Mouse (Mus musculus): ENCODE results near the gene Fkbp6.

Fkbp6 gene

DNA sequence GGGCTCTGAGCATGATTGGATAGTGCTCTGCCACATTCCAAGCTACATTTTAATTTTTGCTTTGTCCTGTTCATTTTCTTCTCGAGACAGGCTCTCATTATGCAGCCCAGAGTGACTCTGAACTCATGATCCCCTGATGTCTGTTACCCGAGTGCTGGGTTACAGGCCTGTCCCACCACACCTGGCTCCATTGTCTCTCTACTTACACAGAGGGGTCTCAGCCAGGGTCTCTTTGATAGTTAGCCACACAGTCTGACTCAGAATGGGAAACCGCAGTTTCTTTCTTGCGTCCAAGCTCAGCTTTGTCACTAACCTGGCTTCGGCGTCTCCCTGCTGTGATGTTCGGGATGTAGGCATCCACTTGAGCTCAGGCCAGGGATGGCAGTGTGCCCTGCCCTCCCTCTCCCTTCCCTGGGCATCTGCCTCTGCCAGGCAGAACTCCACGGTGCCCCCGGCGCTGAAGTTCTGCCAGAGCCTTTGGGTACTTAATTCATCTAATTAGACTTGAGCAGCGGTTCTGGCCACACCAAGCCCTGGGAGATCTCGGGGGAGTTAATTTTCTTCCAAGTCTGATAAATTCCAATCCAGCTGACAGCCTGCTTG is 78.2 kb downstream of the Fkbp6 start:
- no peak for DNase-seq (ENCODE audit: low spot score)

GRCm38 (mm10) chr5:135270361-135270760 is 79.5 kb downstream of the Fkbp6 start:
- no peak for DNase-seq (ENCODE audit: low spot score)

DNA sequence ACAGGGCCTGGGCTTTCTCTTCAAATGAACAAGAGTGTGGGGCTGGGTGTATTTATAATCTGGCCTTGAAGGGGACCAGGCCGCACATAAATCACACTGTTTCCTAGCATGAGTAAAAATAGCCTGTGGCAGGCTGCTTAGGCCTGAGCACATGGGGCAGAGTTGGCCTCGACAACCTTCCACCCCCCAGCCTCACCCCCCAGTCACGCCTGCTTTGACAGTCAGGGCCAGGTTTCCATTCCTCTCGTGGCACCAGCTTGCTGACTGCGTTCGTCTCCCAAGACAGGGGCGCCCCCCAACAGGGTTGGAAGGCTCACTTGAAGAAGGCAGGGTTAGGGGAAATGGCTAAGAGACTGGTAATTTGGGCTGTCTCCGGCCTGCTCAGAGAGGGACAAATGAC is 80.4 kb downstream of the Fkbp6 start:
- no peak for DNase-seq (ENCODE audit: low spot score)

GRCm38 (mm10) chr5:135264548-135264947 is 85.3 kb downstream of the Fkbp6 start:
- DNase-seq (ENCODE audit: low spot score), result no peak

- no peak for DNase-seq (ENCODE audit: low spot score)
Observed at GRCm38 (mm10) chr5:135263866-135264503, 85.9 kb downstream of the Fkbp6 start.

GRCm38 (mm10) chr5:135258280-135259150 is 91.3 kb downstream of the Fkbp6 start:
- DNase-seq (ENCODE audit: low spot score), result no peak

GRCm38 (mm10) chr5:135257559-135257958 is 92.3 kb downstream of the Fkbp6 start:
- no peak for DNase-seq (ENCODE audit: low spot score)

DNA sequence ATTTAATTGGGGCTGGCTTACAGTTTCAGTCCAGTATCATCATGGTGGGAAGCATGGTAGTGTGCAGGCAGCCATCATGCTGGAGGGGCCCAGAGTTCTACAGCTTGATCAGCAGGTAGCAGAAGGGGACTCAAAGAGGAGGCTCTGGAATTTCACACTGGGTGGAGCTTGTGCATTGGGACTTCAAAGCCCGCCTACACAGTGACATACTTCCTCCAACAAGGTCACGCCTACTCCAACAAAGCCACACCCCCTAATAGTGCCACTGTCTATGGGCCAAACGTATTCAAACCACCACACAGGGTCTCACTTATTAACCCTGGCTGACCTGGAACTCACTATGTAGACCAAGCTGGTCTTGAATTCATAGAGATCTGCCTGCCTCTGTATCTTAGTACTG is 93.7 kb downstream of the Fkbp6 start:
- no peak for DNase-seq (ENCODE audit: low spot score)

GRCm38 (mm10) chr5:135253741-135254401 is 96.0 kb downstream of the Fkbp6 start:
- no peak for DNase-seq (ENCODE audit: low spot score)

DNA sequence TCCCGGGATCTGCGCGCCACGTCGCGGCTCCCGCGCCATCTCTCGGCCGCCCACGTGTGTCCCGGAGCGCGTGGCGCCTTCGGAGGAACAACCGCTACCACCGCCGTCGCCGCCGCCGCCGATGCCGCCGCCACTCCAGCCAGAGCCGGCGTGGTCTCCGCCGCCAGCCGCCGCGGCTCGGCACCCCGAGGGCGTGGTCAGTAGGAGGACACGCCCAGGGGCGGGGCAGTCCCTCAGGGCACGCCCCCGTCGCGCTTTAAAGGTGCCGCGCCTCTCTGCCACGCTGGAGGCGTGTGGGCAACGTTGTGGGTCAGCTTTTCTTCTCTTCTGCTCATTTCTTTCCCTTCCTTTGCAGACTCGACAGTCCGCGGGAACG is 98.8 kb downstream of the Fkbp6 start, which contains the start of gene Fzd9:
Gene Fzd9 (minus strand): TSS at position 152 of the 376 bp plus-strand sequence.
- DNase-seq (ENCODE audit: low spot score), result peak; percentile 87

DNA sequence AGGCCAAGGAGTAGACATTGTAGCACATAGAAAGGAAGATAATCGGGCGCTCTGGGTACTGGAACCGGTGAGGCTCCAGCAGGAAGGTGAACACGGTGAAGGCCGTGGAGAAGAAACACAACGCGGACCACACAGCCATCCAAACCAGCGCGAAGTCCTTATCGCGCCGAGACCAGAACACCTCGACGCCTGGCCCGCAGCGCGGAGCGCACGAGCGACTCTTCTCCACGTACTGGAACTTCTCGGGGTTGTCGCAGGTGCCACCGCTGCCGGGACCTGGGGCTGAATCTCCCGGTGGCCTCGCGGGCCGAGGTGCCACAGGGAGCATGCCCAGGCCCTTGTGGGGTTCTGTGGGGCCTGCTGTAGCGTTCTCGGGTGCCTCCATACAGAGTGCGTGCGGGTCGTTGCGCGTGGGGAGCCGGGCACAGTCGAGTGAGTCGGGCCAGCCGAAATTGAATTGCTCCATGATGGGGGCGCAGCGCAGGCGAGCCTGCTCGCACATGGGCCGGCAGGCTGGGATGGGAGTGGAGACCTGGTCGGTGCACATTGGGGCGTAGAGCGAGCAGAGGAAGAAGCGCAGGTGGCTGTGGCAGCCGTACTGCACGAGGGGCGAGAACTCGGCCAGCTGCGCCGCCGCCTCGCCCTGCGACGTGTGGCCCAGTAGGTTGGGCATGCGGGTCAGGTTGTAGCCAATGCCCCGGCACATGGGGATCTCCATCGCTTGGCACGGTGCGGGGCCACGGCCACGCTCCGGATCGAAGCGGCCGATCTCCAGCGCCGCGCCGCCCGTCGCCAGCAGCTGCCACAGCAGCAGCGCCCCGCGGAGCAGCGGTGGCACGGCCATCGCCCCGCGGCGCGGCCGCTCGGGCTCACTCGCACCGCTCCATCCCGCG is 99.4 kb downstream of the Fkbp6 start:
- no peak for DNase-seq (ENCODE audit: low spot score)

DNA sequence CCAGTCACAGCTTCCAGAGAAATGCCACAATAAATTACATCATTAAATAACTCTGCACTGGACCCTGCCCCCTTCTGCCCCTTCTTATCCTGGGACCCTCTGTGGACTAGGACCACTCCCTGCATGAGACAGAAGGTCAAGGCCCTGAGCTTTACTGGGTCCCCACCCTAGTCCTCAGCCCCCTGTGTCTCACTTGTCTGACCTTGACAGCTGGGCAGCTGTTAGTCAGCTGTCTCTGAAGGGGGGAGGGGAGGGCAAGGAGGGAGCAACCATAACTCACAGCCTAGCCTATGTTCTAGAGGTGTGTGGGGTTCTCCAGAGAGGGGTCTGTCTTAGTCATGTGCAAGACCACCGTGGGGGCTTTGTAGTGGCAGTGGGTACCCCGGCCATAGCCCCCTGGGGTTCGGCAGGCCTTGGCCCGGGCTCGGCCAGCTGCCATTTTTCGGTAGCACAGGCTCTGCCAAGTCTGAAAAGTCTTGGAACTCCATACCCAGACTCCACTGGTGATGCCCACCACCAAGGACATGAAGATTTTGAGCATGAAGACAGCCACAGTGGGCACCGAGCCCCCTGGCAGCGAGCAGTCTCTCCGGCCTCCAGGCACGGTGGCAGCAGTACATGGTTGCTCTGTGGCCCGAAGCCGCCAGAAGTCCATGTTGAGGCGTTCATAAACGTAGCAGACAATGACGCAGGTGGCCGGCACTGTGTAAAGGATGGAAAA is 100.7 kb downstream of the Fkbp6 start:
- no peak for DNase-seq (ENCODE audit: low spot score)

- no peak for DNase-seq (ENCODE audit: low spot score)
Observed at GRCm38 (mm10) chr5:135247337-135247736, 102.5 kb downstream of the Fkbp6 start.

DNA sequence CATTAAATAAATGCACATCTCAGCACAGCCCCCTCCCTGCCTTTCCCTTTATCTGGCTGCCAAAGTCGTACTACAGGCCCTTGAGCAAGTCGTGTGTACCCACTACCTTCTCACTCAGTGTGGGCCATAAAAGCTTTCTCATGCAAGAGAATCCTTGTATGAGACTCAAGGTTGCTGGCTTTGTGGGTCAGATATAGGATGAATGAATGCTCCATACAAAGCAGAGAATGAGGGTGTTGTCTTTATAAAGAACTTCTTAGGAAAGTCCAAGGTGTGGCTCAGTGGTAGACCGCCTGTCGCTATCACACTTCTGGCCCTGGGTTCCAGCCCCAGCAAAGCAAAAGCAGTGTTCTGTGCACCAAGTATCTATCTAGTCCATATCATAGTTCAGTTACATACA is 103.3 kb downstream of the Fkbp6 start:
- DNase-seq (ENCODE audit: low spot score), result no peak

GRCm38 (mm10) chr5:135243166-135243565 is 106.7 kb downstream of the Fkbp6 start:
- no peak for DNase-seq (ENCODE audit: low spot score)

DNA sequence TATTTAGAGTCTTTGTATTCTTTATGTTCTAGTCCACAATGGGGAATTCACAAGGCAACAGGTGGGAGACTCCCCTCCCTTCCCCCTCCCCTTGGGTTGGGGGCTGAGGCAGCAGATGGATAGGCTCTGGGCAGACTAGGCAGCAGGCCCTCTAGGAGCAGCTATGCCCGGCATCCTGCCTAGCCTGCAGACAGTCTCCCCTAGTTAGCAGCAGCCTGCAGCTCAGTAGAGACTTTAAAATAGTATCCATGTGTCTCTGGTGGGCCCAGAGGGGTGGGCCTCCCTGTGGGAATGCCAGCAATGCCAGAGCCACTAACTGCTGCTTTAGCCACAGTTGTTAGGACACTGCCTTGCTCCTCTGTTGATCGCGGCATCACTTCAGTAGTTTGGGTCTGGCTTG is 107.2 kb downstream of the Fkbp6 start:
- no peak for DNase-seq (ENCODE audit: low spot score)

- DNase-seq (ENCODE audit: low spot score), result no peak
Observed at GRCm38 (mm10) chr5:135242136-135242535, 107.7 kb downstream of the Fkbp6 start.

Data from ovary, postnatal 14 days (tissue).